Mouse (Mus musculus) forebrain, embryonic 14.5 days (tissue): ENCODE data around the gene Zc3h15. TPM values are rescaled to one million over a fixed set of nuclear protein-coding genes. Genes with fewer than 3 reads are reported as not detected.
"Not testable (repeated sequence)": the region's sequence is repeated elsewhere in the genome, so short reads cannot be mapped to it uniquely, and the experiment has no call there.

ENCODE experiments used
- ATAC-seq: fragments of 200-750 bp; cut with Nextera tagmentation; 2 replicates; pipeline ENCODE4 v1.8.0; 2017; ENCODE audit warnings: mild to moderate bottlenecking, moderate library complexity
- DNase-seq: peaks from one replicate; pipeline ENCODE4 v3.0.0-alpha.2; 2015; ENCODE audit warnings: low spot score
- H3K27ac ChIP-seq: fragments of 300-500 bp; sonication (generic); 2 replicates; pipeline ENCODE4 v1.5.1; 2014; ENCODE audit warnings: low read depth, mild to moderate bottlenecking, control low read depth, low read length, moderate library complexity
- H3K27me3 ChIP-seq: fragments of 300-500 bp; sonication (generic); replicated peaks from 2 replicates; pipeline ENCODE4 v1.6.1; 2014; ENCODE audit warnings: low read length, control low read depth, mixed read lengths; ENCODE audit not compliant: control insufficient read depth, insufficient read depth
- H3K36me3 ChIP-seq: fragments of 300-500 bp; sonication (generic); 2 replicates; pipeline ENCODE4 v1.6.1; 2014; ENCODE audit warnings: low read length, control low read depth; ENCODE audit not compliant: control insufficient read depth, insufficient read depth
- H3K4me1 ChIP-seq: fragments of 300-500 bp; sonication (generic); 2 replicates; pipeline ENCODE4 v1.6.1; 2014; ENCODE audit warnings: antibody characterized with exemption, low read length, control low read depth; ENCODE audit not compliant: control insufficient read depth, insufficient read depth
- H3K4me2 ChIP-seq: fragments of 300-500 bp; sonication (generic); 2 replicates; pipeline ENCODE4 v1.6.1; 2014; ENCODE audit warnings: mild to moderate bottlenecking, control low read depth, low read length
- H3K4me3 ChIP-seq: fragments of 300-500 bp; sonication (generic); 2 replicates; pipeline ENCODE4 v1.5.1; 2014; ENCODE audit warnings: low read depth, low read length, control low read depth
- H3K9ac ChIP-seq: fragments of 300-500 bp; sonication (generic); 2 replicates; pipeline ENCODE4 v1.6.1; 2014; ENCODE audit warnings: mild to moderate bottlenecking, low read length, control low read depth, moderate library complexity
- H3K9me3 ChIP-seq: fragments of 300-500 bp; sonication (generic); replicated peaks from 2 replicates; pipeline ENCODE4 v1.6.1; 2016; ENCODE audit warnings: low read length, control low read depth, mixed read lengths; ENCODE audit not compliant: control insufficient read depth
- WGBS: fragments of 180-500 bp; shearing (Covaris S2); extraction: QIAGEN DNeasy Blood & Tissue Kit; methylation state at CpG from one replicate; pipeline ENCODE4 v1.1.7; 2014; 5-methylcytosine and 5-hydroxymethylcytosine counted together
- polyA plus RNA-seq: library from polyadenylated mRNA; unstranded; fragments of >200 nt; fragmentation: Nextera tagmentation; extraction: Ambion mirVana; gene quantifications from 2 replicates; pipeline ENCODE4 v1.2.1, GENCODE M21; 2014

Gene Zc3h15
- polyA plus RNA-seq, 1 experiment from 2014 or later, result 132 TPM

DNA sequence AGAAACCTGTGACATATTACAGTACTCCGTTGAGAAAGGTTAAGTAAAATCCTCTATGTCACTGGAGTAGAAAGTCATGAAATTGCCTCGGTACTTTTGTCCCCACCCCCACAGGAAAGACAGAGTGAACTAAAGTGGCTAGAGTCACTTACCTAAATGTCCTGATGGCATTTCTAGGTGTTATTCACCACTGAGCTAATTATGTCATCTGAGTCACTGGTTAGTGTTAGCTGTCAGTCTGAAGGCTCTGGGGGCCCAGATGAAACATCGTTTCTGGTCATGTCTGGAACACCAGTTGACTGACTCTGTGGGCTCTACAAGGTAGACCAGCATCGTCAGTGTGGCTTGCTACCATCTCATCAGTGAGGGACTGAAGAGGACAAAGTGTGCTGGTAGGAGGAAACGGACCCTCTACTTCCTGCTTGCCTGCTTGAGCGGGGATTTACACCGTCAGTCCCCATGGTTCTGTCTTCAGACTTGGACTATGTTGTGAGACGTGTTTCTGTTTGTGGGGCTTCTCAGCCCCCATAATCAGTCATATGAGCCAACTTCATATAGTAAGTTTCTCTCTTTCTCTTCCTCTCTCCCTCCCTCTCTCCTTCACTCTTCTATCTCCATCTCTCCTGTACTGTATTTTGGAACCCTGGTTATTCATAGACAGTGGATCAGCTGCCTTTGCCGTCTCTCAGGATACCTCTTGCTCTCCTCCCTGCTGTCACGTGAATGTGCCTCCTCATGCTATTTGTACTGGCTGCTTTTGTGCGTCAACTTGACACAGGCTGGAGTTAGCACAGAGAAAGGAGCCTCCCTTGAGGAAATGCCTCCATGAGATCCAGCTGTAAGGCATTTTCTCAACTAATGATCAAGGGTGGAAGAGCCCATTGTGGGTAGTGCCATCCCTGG is 51.4 kb downstream of the Zc3h15 start:
- 84% methylated on average over 11 of the region's 11 CpGs for WGBS
- Histone ChIP-seq H3K4me1 (0 out of 2 replicates have a peak, but pooled peaks cover 2% of the 10 kb centered on the region), H3K9ac (no peak overlapping the region), H3K36me3 (no peaks in the 10 kb centered on the region), H3K4me2 (no peak overlapping the region), H3K27me3 (no peaks in the 10 kb centered on the region), H3K4me3 (no peak overlapping the region), H3K9me3 (no peaks in the 10 kb centered on the region), H3K27ac (no peak overlapping the region)
- ATAC-seq (no peak), DNase-seq (no peak)

GRCm38 (mm10) chr2:83698484-83698883 is 54.2 kb downstream of the Zc3h15 start:
- ATAC-seq (no peak), DNase-seq (no peak)
- H3K36me3 ChIP-seq, result no peaks in the 10 kb centered on the region
- H3K4me3 ChIP-seq, result no peak overlapping the region
- WGBS, result 84% methylated on average over 1 of the region's 1 CpGs
- H3K9me3 ChIP-seq, result no peaks in the 10 kb centered on the region
- no peaks in the 10 kb centered on the region for H3K27me3 ChIP-seq
- H3K27ac ChIP-seq, result no peak overlapping the region
- H3K9ac ChIP-seq, result no peak overlapping the region
- no peak overlapping the region for H3K4me2 ChIP-seq
- H3K4me1 ChIP-seq, result no peaks in the 10 kb centered on the region

GRCm38 (mm10) chr2:83699324-83699723 is 55.1 kb downstream of the Zc3h15 start:
- no peak for ATAC-seq
- no peak for DNase-seq
- no peak overlapping the region for H3K27ac ChIP-seq
- H3K4me2 ChIP-seq, result no peak overlapping the region
- no peaks in the 10 kb centered on the region for H3K4me1 ChIP-seq
- no peaks in the 10 kb centered on the region for H3K36me3 ChIP-seq
- no peaks in the 10 kb centered on the region for H3K9me3 ChIP-seq
- H3K4me3 ChIP-seq, result no peak overlapping the region
- H3K9ac ChIP-seq, result no peak overlapping the region
- no peaks in the 10 kb centered on the region for H3K27me3 ChIP-seq
- 72% methylated on average over 1 of the region's 1 CpGs for WGBS

DNA sequence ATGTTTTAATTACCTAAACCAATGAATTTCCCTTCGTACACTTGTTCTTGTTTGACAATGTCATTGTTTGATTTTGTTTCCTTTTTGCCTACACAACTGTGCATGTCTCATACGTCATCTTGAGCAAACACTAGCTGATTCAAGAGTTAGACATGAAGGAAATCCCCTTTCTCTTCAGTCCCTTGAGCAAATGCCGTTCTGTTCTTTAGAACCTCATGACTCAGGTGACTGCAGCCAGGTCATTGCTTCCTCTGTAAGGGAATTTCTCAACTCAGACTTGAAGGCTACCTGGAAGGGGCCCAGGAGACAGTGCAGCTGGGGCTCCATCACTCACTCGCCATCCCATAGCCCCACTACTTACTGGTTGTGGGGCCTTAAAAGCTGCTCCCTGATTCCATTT is 56.4 kb downstream of the Zc3h15 start:
- H3K27me3 ChIP-seq, result no peaks in the 10 kb centered on the region
- no peak overlapping the region for H3K27ac ChIP-seq
- H3K9ac ChIP-seq, result no peak overlapping the region
- 88% methylated on average over 4 of the region's 4 CpGs for WGBS
- no peak overlapping the region for H3K4me2 ChIP-seq
- no peaks in the 10 kb centered on the region for H3K9me3 ChIP-seq
- no peak overlapping the region for H3K4me3 ChIP-seq
- ATAC-seq (no peak), DNase-seq (no peak)
- no peaks in the 10 kb centered on the region for H3K4me1 ChIP-seq
- H3K36me3 ChIP-seq, result no peaks in the 10 kb centered on the region

DNA sequence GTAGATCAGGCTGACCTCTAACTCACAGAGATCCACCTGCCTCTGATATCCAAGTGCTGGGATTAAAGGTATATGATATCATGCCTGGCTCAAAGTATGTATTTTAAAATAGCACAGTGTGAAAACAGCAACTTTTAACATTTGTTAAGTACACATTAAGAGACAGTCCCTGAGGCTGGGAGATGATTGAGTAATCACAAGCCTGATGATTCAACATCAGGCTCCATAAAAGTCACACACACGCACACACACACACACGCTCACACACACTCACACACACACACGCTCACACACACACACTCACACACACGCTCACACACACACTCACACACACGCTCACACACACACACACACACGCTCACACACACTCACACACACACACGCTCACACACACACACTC is 58.2 kb downstream of the Zc3h15 start:
- 89% methylated on average over 7 of the region's 7 CpGs for WGBS
- Histone ChIP-seq H3K36me3 (no peaks in the 10 kb centered on the region), H3K4me3 (no peak overlapping the region), H3K27me3 (no peaks in the 10 kb centered on the region), H3K9ac (no peak overlapping the region), H3K4me1 (no peaks in the 10 kb centered on the region), H3K9me3 (no peaks in the 10 kb centered on the region), H3K27ac (no peak overlapping the region), H3K4me2 (no peak overlapping the region)
- ATAC-seq, result no peak
- DNase-seq, result no peak

DNA sequence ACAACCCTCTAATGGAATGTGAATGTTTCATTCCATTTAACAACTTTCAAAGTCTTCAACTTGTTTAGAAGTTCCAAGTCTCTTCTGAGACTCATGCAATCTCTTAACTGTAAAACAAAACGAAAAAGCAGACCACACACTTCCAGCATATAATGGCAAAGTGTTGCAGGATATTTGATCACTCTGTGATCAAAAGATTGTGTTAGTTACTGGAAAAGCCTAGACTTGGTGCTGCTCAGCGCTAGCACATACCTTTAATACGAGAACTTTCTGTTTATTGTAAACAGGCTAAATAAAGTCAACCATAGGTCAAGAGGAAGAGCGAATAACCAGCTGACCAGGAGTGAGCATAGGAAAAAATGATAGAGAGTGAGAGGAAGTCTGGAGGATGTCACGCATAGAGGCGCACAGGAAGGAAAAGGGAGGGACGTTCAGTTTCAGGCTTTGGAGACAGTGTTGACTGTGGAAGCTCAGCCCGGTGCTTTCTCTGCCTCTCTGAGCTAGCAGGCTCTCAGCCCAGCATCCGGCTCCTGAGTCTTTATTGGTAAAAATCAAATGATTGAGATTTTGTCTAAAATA is 61.4 kb downstream of the Zc3h15 start:
- no peaks in the 10 kb centered on the region for H3K9me3 ChIP-seq
- no peak overlapping the region for H3K27ac ChIP-seq
- ATAC-seq (no peak), DNase-seq (no peak)
- no peaks in the 10 kb centered on the region for H3K4me1 ChIP-seq
- H3K27me3 ChIP-seq, result no peaks in the 10 kb centered on the region
- no peak overlapping the region for H3K4me2 ChIP-seq
- 89% methylated on average over 9 of the region's 9 CpGs for WGBS
- H3K9ac ChIP-seq, result no peak overlapping the region
- no peak overlapping the region for H3K4me3 ChIP-seq
- H3K36me3 ChIP-seq, result no peaks in the 10 kb centered on the region

DNA sequence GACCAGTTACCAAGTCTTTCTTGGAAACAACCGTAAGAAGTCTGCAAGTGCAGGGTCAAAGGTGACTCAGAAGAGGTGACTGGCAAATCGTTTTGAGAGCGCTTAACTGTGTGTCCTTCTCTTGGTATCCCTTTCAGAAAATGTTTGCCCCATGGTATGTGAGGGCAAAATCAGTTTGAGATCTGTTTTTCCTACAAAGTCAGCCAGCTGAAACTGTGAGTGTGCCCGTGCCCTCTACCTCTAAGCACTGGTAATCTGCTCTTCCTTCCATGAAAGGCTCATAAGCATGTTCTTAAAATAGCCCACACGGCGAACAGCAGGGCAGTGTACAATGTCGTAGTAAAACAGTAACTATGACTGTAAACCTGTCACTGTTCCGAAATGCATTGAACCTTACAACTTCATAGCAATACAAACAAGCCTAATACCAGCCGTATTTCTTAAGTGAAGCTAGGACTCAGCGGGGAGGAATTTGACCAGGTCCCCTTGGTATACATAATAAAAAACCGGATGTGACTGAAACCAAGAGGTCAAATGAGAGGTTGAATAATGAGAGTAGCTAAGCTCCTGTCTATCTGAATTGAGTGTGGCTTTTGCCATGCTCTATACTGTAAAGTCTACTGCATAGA is 65.8 kb downstream of the Zc3h15 start:
- Histone ChIP-seq H3K4me3 (no peak overlapping the region), H3K4me1 (no peaks in the 10 kb centered on the region), H3K9me3 (no peaks in the 10 kb centered on the region), H3K4me2 (no peak overlapping the region), H3K27me3 (no peaks in the 10 kb centered on the region), H3K9ac (no peak overlapping the region), H3K27ac (no peak overlapping the region), H3K36me3 (no peaks in the 10 kb centered on the region)
- WGBS, result 84% methylated on average over 11 of the region's 11 CpGs
- no peak for ATAC-seq
- no peak for DNase-seq

DNA sequence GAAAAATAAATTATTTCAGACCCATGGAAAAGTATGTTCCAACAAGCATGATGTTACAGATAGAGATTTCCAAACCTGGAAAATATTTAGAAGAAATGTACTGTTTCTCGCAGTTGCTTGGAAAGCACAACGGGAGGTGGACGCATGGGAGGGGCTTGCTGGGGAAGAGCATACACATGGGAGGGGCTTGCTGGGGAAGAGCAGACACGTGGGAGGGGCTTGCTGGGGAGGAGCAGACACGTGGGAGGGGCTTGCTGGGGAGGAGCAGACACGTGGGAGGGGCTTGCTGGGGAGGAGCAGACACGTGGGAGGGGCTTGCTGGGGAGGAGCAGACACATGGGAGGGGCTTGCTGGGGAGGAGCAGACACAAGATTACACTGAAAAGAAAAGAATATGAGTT is 69.0 kb downstream of the Zc3h15 start:
- not testable (repeated sequence) for H3K27me3 ChIP-seq, H3K36me3 ChIP-seq, DNase-seq, H3K4me2 ChIP-seq, H3K9ac ChIP-seq, H3K27ac ChIP-seq, H3K9me3 ChIP-seq, ATAC-seq, H3K4me1 ChIP-seq, H3K4me3 ChIP-seq
- WGBS, result 71% methylated on average over 7 of the region's 7 CpGs

DNA sequence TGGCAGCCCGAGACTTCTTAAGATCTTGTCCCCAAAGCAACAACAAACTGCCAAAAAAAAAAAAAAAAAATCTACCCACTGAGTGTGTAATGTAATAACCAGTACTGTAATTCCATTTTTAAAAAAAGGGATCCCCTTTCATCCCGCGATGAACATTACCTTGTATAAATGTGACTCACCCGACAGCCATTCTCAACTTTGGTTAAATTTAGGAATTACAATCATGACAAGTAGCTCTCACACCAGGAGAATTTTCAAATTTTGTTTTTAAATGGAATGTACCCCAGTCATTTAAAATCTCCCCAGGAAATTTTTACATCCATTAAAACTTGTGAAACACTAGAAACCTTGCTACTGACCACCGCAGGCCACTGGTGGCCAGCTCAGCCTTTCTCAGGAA is 69.7 kb downstream of the Zc3h15 start:
- no peak overlapping the region for H3K9ac ChIP-seq
- H3K36me3 ChIP-seq, result no peaks in the 10 kb centered on the region
- DNase-seq (no peak), ATAC-seq (no peak)
- no peaks in the 10 kb centered on the region for H3K9me3 ChIP-seq
- H3K4me2 ChIP-seq, result no peak overlapping the region
- 94% methylated on average over 5 of the region's 5 CpGs for WGBS
- H3K27me3 ChIP-seq, result no peaks in the 10 kb centered on the region
- H3K4me1 ChIP-seq, result no peaks in the 10 kb centered on the region
- no peak overlapping the region for H3K27ac ChIP-seq
- H3K4me3 ChIP-seq, result no peak overlapping the region
